Mouse (Mus musculus) embryo, embryonic 10 days (tissue): ENCODE results near the gene Supt6.

Experiments
- DNase-seq: peaks from one replicate; pipeline ENCODE4 v3.0.0-alpha.2; 2015; ENCODE audit warnings: low spot score

The Supt6 gene

GRCm38 (mm10) chr11:78182450-78182849 lies 63.3 kb downstream of the Supt6 start:
- no peak for DNase-seq

- no peak for DNase-seq
Observed at GRCm38 (mm10) chr11:78181830-78182357, 63.9 kb downstream of the Supt6 start.

DNA sequence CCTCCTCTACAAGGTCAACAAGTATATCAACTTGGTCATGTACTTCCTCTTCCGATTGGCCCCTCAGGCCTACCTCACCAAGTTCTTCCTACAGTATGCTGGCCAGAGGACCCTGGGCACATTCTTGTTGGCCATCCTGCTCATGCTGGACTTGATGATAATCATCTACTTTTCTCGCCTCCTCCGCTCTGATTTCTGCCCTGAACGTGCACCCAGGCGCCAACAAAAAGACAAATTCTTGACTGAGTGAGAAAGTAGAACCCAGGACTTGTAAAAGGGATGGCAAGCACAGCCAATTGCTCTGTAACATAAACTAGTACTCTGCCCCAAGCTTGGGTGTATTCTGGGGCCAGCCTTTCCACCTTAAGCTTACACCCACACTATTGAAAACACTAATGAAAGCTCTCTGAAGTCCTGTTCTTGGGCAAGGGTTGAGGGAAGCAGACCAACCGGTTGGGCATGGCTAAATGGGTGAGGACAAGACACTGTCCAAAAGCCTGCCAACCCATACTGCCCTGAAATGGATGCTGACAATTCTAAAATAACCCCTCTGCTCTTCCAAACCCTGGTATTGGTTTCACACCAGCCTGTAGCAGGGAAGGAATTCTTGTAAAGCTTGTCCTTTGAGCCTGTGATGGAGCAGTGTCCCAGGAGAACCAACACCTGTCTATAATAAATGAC lies 65.6 kb downstream of the Supt6 start:
- DNase-seq, result no peak

- DNase-seq, result peak; percentile 43
Observed at GRCm38 (mm10) chr11:78179438-78179999, 66.3 kb downstream of the Supt6 start.

- DNase-seq, result peak; percentile 72
Observed at GRCm38 (mm10) chr11:78178859-78179437, 66.8 kb downstream of the Supt6 start.

- peak; percentile 98 for DNase-seq
Observed at GRCm38 (mm10) chr11:78177903-78178858, 67.6 kb downstream of the Supt6 start.

- peak; percentile 59 for DNase-seq
Observed at GRCm38 (mm10) chr11:78177437-78177836, 68.3 kb downstream of the Supt6 start.

GRCm38 (mm10) chr11:78176905-78177331 lies 68.9 kb downstream of the Supt6 start:
- DNase-seq, result no peak

DNA sequence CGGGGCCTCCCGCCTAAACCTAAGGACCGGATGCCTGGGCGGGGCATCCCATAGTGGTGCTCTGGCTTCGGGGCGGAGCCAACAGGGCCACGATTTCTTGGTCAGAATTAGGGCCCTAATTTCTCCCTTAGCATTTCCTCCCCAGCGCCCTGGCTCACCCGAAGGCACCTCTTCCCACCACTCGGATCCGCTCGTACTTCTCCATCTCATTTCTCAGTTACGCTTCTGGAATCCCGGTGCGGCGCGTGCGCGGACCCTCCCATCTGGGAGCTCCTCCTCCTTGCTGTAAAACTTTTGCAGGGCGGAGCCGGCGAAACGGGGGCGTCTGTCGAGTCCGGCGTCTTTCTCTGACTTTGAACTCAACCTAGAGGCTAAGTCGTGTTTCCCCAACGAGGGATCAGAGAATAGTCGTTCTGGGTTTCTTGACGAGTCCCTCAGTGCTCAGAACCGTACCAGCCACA lies 69.4 kb downstream of the Supt6 start, which contains the start of the genes Nek8 and Tlcd1:
Gene Nek8 (minus strand): TSS at position 274 of the 461 bp plus-strand sequence.
Gene Tlcd1 (plus strand): TSS at position 310 of the 461 bp plus-strand sequence.
- peak; percentile 95 for DNase-seq

GRCm38 (mm10) chr11:78175771-78176401 lies 69.9 kb downstream of the Supt6 start:
- no peak for DNase-seq

GRCm38 (mm10) chr11:78174506-78174905 lies 71.3 kb downstream of the Supt6 start:
- DNase-seq, result no peak

- DNase-seq, result no peak
Observed at GRCm38 (mm10) chr11:78172748-78173383, 72.9 kb downstream of the Supt6 start.

GRCm38 (mm10) chr11:78172034-78172747 lies 73.6 kb downstream of the Supt6 start:
- DNase-seq, result no peak

- DNase-seq, result no peak
Observed at GRCm38 (mm10) chr11:78171328-78171727, 74.5 kb downstream of the Supt6 start.

DNA sequence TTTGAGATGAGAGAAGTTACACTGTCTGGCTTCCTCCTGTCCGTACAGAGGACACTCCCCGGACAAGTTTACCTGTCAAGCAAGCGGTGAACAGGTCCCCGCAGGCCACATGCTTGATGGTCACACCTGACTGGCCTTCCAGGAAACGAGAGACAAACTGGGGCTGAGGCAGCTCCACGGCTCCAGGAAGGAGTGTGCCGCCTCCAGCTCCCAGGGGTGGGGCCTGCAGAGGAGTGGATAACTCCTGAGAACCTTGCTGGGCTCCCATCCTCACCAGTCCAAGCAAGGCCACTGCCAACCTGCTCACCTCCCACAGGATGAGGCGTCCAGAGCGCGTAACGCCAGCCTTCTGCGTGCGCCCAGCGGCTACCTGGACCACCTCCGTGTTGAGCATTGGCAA lies 75.5 kb downstream of the Supt6 start:
- no peak for DNase-seq

GRCm38 (mm10) chr11:78168541-78169468 lies 77.0 kb downstream of the Supt6 start:
- DNase-seq, result no peak

DNA sequence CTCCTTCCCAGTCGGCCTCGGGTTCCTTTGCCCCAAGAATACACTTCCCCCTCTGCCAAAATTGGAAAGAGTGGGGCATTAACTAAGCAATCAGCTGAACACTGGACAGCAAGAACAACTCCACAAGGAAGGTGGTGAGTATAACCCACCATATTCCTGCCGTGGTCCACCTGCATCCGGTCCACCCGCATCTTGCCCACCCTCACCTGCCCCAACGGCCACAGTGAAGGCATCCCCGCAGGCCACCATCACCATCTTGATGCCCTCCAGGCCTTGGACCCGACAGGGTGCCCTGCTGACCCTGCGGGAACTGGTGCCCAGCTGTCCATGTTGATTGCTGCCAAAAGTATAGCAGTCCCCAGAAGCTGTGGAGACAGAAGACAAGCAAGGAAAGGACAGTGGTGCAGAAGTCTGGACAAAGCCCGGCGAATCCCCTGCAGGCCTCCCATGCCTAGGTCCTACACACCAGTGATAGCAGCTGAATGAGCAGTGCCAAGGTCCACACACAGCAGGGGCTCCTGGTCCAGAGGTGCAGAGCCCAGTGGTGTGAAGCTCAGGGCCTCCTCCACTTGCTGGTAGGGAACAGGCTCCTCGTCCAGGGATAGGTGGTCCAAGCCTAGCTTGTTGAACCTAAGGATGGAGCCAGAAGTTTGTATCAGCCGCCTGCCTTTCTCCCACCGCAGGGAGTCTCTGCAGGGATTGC lies 78.4 kb downstream of the Supt6 start:
- no peak for DNase-seq

GRCm38 (mm10) chr11:78166640-78167039 lies 79.1 kb downstream of the Supt6 start:
- no peak for DNase-seq
